Mouse (Mus musculus): Measurements from ENCODE around the gene Gm9508.
"Not testable (repeated sequence)": the region's sequence is repeated elsewhere in the genome, so short reads cannot be mapped to it uniquely, and the experiment has no call there.

Gene Gm9508

GRCm38 (mm10) chr10:77697133-77697532 lies at the start of gene Gm9508:
Gene Gm9508, minus strand, starts transcription at chr10:77697233.
- DNase-seq, result no peak

- DNase-seq, result not testable (repeated sequence)
These were observed 45.1 kb upstream of the Gm9508 start, which contains the start of gene Gm18596 for GRCm38 (mm10) chr10:77741924-77742688. Gene Gm18596, minus strand, starts transcription at chr10:77742638.

- DNase-seq, result no peak
These were observed 41.9 kb upstream of the Gm9508 start for GRCm38 (mm10) chr10:77738929-77739328.

DNA sequence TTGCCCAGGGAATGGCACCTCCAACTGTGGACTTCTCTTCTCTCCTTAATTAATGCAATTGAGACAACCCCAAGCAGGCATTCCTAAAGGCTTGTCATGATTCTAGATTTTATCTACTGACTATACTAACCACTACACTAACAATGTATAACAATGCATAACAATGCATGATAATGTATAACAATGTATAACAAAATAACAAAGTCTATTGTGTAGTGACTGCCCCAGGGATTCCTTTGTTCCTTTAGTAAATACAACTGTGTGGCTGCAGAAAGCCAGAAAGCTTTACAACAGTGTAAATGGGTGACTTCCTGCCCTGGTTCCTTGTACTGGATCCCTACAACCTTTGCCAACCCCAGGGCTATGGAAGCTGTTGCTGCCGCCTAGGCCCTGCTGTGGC lies 38.9 kb upstream of the Gm9508 start:
- no peak for DNase-seq

DNA sequence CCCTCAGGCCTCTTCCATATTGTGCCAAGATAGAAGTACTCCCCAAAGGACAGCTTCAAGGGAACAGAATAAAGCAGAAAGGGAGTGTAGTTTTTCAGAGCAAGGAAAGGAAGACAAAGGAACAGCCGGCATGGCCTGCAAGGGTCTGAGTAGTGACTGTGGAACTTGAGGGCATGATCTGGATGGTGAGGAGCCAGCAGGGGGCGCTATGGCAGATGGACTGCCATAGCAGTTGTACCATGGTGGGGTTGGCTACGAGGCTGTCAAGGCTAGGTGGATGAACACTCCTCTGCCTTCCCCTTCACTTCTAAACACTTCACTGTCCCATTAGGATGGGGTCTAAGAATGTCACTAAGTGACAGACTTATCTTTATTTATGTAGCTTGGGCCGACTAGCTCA lies 32.2 kb upstream of the Gm9508 start:
- DNase-seq, result peak in 1 of 2 experiments; percentile 6

- DNase-seq, result peak in 1 of 2 experiments; percentile 8
These were observed 31.2 kb upstream of the Gm9508 start for GRCm38 (mm10) chr10:77728280-77728679.

GRCm38 (mm10) chr10:77726186-77726585 lies 29.2 kb upstream of the Gm9508 start, which contains the start of gene Gm10100:
Gene Gm10100, plus strand, starts transcription at chr10:77726486.
- DNase-seq, result no peak

GRCm38 (mm10) chr10:77724855-77725254 lies 27.8 kb upstream of the Gm9508 start:
- no peak for DNase-seq

DNA sequence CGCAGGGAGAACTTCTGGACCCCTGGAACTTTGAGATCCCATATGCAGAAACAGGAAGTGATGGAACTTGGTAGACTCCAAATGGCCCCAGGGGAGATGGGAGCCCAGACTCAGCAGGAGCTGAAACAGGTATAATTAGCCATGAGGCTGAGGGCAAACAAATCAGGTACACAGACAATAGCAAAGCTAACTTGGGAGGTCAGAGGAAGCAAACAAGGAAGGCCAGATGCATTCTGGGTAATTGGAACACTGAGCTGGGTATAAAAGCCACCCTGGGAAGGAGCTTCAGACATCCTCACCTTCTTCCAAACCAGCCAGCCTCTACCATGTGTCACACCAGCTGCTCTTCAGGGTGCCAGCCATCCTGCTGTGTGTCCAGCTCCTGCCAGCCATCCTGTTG lies 23.3 kb upstream of the Gm9508 start, which contains the start of gene Krtap12-1:
Gene Krtap12-1, plus strand, starts transcription at position 301 of the 400 bp plus-strand sequence.
- DNase-seq, result not testable (repeated sequence)

GRCm38 (mm10) chr10:77715507-77715906 lies 18.5 kb upstream of the Gm9508 start, which contains the start of gene Gm10142:
Gene Gm10142, plus strand, starts transcription at chr10:77715807.
- DNase-seq, result no peak

- no peak for DNase-seq
These were observed 16.7 kb upstream of the Gm9508 start for GRCm38 (mm10) chr10:77713734-77714133.

DNA sequence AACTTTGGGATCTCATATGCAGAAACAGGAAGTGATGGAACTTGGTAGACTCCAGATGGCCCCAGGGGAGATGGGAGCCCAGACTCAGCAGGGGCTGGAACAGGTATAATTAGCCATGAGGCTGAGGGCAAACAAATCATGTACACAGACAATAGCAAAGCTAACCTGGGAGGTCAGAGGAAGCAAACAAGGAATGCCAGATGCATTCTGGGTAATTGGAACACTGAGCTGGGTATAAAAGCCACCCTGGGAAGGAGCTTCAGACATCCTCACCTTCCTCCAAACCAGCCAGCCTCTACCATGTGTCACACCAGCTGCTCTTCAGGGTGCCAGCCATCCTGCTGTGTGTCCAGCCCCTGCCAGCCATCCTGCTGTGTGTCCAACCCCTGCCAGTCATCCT lies 14.1 kb upstream of the Gm9508 start, which contains the start of gene Gm10024:
Gene Gm10024, plus strand, starts transcription at position 301 of the 400 bp plus-strand sequence.
- not testable (repeated sequence) for DNase-seq

DNA sequence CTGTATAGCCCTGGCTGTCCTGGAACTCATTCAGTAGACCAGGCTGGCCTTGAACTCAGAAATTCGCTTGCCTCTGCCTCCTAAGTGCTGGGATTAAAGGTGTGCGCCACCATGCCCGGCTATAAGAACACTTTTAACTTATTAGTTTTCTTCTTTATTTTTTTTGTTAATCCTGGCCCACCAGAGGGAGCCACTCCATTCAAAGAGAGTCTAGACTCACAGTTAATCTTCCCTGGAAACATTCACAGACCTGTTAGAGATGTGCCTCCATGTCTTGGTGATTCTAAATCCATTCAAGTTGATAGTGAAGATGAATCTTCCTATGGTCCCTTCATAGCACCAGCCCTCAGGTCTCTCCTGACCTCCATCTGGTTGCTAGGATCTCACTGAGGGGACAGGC lies 12.8 kb upstream of the Gm9508 start:
- no peak for DNase-seq

GRCm38 (mm10) chr10:77706326-77706725 lies 9.3 kb upstream of the Gm9508 start, which contains the start of gene Gm10272:
Gene Gm10272, plus strand, starts transcription at chr10:77706626.
- DNase-seq, result no peak

DNA sequence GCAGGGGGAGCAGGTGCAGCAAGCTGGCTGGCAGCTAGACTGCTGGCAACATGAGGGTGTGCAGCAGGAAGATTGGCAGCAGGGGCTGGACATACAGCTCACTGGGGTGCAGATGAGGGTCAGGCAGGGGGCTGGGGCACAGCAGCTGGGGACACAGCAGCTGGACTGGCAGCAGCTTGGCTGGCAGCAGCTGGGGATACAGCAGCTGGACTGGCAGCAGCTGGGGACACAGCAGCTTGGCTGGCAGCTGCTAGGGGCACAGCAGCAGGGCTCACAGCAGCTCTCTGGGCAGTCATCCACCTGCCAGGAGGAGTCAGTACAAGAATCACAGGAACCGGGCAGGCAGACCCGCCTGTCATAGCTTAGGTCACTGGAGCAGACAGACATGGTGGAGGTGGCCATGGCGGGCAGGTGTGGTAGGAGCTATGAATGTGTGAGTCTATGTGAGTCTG lies 6.7 kb downstream of the Gm9508 start, which contains the start of gene Gm19402:
Gene Gm19402, minus strand, starts transcription at position 402 of the 452 bp plus-strand sequence.
- not testable (repeated sequence) for DNase-seq

- DNase-seq, result no peak
These were observed 10.0 kb downstream of the Gm9508 start for GRCm38 (mm10) chr10:77687021-77687420.

- no peak for DNase-seq
These were observed 11.0 kb downstream of the Gm9508 start, which contains the start of gene Tspear for GRCm38 (mm10) chr10:77685895-77686664. Gene Tspear, plus strand, starts transcription at chr10:77686569.

DNA sequence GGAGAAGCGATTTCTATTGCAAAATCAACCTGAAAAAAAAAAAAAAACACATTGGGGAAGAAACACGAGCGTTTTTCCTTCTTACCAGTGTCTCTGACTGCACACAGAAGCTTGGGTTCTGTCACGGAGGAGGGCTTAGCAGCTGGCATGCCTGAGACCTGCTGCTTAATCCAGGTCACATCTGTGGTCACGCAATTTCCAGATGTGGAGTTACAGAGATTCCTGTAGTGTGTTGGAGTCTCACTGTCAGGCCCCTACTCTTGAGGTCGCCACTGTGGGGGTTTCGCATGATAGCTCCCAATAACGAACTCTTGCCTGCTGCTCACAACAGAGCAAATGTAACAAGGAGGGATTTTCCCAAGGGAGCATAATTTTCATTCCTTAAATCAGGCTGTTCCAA lies 12.9 kb downstream of the Gm9508 start:
- DNase-seq, result no peak

DNA sequence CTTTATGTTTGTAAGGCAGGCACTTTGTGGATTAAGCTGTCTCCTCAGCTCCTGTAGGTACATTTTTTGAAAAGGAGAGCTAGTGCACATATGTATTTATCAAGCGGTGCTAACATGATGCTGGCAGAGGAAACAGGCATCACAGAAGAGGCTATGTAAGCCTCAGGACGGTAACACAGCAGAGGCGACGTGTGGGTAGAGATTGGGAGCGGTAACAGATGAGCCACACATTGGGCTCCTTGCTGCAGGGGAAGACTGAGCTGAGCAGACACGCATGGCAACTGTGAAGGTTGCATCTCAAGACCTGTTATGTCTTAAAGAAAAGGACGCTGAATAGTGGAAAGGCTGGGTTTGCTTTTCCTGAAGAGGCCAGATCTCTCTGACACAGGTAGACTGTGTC lies 14.0 kb downstream of the Gm9508 start:
- DNase-seq, result no peak

- DNase-seq, result no peak
These were observed 19.5 kb downstream of the Gm9508 start for GRCm38 (mm10) chr10:77677562-77677961.

DNA sequence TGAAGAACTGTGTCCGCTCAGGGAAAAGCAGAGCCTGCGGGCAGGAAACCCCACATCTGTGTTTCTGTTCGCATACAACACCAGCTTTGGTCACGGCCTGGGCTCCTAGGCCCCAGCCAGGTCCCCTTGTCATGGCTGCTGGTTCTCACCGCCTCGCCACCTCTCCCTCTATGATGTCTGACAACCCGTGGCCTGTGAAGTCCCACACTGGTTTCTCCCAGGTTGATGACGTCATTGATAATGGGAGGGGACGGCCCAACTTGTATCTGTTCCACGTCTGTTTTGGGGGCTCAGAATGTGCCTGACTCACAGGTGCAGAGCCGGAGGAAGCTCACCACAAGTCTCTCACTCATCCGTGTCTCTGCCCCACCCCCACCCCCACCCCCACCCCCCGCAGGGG lies 23.3 kb downstream of the Gm9508 start:
- DNase-seq, result no peak

- no peak for DNase-seq
These were observed 25.5 kb downstream of the Gm9508 start for GRCm38 (mm10) chr10:77671519-77671918.

DNA sequence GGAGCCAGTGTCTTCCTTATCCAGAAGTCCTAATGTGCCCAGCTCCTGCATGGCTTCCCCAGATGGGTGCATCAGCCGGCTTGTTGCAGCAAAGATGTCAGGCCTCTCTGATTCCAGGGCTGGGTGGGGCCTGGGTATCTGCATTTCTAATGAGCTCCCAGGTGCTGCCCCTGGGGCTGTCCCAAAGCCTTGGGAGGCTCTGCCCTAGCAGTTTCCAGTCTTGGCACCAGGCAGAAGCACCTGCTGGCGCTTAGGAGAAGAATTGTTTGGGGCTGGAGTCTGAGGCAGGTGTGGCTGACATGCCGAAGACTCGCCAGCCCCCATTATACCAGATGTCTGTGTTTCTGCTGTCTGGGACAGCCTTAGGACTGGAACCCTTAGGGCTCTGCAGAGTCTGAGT lies 26.3 kb downstream of the Gm9508 start:
- DNase-seq, result no peak
